Mouse (Mus musculus) liver, adult 2 months (tissue): ENCODE measurements around the gene Poln.

Experiments
- CTCF ChIP-seq: fragments of 200-500 bp; IDR thresholded peaks from 2 replicates; pipeline ENCODE4 v1.5.1; 2011; ENCODE audit warnings: low read depth, low read length, control low read depth
- POLR2A ChIP-seq: fragments of 200-500 bp; IDR thresholded peaks from 2 replicates; pipeline ENCODE4 v1.6.1; 2011; ENCODE audit warnings: low read length, control low read depth; ENCODE audit not compliant: insufficient read depth; ENCODE audit errors: extremely low read depth

DNA sequence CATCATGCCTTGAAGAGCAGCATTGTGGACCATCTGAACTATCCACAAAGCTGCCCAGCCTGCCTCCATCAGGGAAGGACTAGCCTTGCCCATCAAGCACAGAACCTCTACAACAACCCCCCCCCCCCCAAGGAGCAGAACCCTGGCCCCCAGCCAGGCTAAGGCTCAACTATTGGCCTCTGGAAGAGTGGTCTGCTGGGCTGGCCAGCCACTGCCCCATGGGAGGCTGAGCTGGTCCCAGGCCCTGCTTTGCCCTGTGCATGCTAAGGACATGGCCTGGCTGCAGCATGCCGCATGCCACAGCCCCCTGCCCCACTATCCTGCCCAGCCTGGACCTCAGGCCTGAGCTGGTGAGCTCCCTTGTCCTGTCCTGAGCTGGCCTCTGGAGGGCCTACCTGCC, 167.8 kb downstream of the Poln start:
- TF ChIP-seq CTCF, result no peak
- no peak for TF ChIP-seq POLR2A
